Mouse (Mus musculus): ENCODE results near the gene Mical2.

Mical2 gene

GRCm38 (mm10) chr7:112352005-112352404 is 126.3 kb downstream of the Mical2 start:
- no peak for DNase-seq (ENCODE audit: low read depth in 2 of 2, low spot score in 2 of 2)

GRCm38 (mm10) chr7:112353011-112353410 is 127.4 kb downstream of the Mical2 start:
- no peak for DNase-seq (ENCODE audit: low read depth in 2 of 2, low spot score in 2 of 2)

- no peak for DNase-seq (ENCODE audit: low read depth in 2 of 2, low spot score in 2 of 2)
These were observed 128.3 kb downstream of the Mical2 start for GRCm38 (mm10) chr7:112353939-112354338.

GRCm38 (mm10) chr7:112354503-112354951 is 128.9 kb downstream of the Mical2 start:
- DNase-seq (ENCODE audit: low read depth in 2 of 2, low spot score in 2 of 2): no peak

GRCm38 (mm10) chr7:112359594-112359993 is 133.9 kb downstream of the Mical2 start:
- no peak for DNase-seq (ENCODE audit: low read depth in 2 of 2, low spot score in 2 of 2)

GRCm38 (mm10) chr7:112362574-112363200 is 137.0 kb downstream of the Mical2 start:
- DNase-seq (ENCODE audit: low read depth in 2 of 2, low spot score in 2 of 2): no peak

GRCm38 (mm10) chr7:112365864-112366263 is 140.2 kb downstream of the Mical2 start:
- no peak for DNase-seq (ENCODE audit: low read depth in 2 of 2, low spot score in 2 of 2)

DNA sequence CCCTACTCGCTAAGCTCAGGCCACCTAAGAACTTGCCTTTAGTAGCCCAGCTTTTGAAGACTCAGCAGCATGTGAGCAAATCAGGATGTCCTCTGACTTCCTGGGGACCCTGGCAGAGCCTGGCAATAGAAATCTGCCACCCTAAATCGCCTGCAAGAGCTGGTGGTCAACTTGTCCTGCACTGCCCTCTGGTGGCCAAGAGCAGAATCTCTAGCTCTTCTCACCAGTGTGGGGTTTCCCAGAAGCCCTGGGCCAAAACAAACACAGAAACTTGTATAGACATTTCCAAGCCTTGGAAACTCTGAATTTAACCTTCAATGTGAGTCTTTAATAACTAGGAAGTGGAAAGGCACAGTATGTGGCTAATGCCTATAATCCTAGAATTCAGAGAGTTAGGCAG is 143.4 kb downstream of the Mical2 start:
- peak; percentile 63 to 72 for DNase-seq (ENCODE audit: low read depth in 2 of 2, low spot score in 2 of 2)

- DNase-seq (ENCODE audit: low read depth in 2 of 2, low spot score in 2 of 2): no peak
These were observed 144.3 kb downstream of the Mical2 start for GRCm38 (mm10) chr7:112369977-112370376.

GRCm38 (mm10) chr7:112371387-112371786 is 145.7 kb downstream of the Mical2 start:
- no peak for DNase-seq (ENCODE audit: low read depth in 2 of 2, low spot score in 2 of 2)

- no peak for DNase-seq (ENCODE audit: low read depth in 2 of 2, low spot score in 2 of 2)
These were observed 148.4 kb downstream of the Mical2 start for GRCm38 (mm10) chr7:112374035-112374434.

GRCm38 (mm10) chr7:112375062-112375461 is 149.4 kb downstream of the Mical2 start:
- no peak for DNase-seq (ENCODE audit: low read depth in 2 of 2, low spot score in 2 of 2)

DNA sequence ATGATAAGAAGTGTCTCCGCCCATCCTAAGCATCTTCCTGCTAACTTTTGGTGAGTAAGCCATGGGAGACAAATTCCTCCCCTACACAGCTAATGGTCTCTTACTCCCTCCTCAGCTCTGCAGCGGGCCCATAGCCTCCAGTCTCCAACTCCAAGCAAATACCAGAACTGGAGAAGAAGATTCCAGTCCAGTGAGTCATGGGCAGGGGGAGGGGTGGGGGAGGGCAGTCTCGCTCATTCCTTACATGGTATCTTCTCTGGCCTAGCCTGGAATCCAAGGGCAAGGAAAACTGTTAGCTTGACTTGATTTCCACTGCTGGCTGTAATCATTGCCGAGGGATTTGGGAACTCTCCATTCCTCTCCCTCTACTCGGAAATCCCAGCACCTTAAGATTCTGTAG is 150.2 kb downstream of the Mical2 start:
- DNase-seq (ENCODE audit: low read depth in 2 of 2, low spot score in 2 of 2): no peak

- DNase-seq (ENCODE audit: low read depth in 2 of 2, low spot score in 2 of 2): no peak
These were observed 151.0 kb downstream of the Mical2 start for GRCm38 (mm10) chr7:112376611-112377010.

- no peak for DNase-seq (ENCODE audit: low read depth in 2 of 2, low spot score in 2 of 2)
These were observed 151.7 kb downstream of the Mical2 start for GRCm38 (mm10) chr7:112377314-112377713.

DNA sequence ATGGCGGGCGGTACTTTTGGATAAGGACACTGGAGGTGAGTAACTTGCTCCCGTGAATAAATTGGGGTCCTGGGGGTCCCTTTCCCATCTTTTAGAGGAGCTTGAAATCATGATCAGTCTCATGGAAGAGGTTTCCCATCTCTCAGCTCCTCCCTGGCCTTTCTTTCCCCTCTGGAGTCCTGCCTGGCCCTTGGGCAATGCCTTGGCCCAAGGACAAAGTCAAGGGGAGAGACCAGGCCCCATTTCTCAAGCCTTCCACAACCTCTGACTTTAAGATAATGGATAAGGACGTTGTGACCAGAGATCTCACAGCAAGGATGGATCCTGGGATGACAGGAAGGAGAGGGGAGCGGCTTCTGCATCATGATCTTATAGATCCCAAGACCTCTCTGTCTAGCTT is 152.4 kb downstream of the Mical2 start:
- no peak for DNase-seq (ENCODE audit: low read depth in 2 of 2, low spot score in 2 of 2)

GRCm38 (mm10) chr7:112378476-112378875 is 152.8 kb downstream of the Mical2 start:
- no peak for DNase-seq (ENCODE audit: low read depth in 2 of 2, low spot score in 2 of 2)

DNA sequence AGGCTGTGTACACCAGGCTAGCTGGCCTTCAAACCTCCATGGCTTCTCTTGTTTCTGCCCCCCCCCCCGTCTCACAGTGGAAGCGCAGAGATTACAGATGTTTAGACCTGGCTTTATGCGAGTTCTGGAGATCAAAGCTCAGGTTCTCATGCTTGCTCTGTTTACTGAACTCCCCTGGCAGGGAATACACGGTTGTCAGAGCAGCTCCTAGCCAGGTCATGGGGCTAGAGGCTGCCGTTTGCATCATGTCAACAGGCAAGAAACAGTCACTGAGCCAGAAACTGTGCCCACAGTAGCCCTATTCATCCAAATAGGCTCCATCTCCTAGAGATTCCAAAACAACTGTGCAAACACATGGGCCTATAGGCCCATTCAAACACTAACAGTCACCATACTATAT is 160.9 kb downstream of the Mical2 start:
- no peak for DNase-seq (ENCODE audit: low read depth in 2 of 2, low spot score in 2 of 2)

DNA sequence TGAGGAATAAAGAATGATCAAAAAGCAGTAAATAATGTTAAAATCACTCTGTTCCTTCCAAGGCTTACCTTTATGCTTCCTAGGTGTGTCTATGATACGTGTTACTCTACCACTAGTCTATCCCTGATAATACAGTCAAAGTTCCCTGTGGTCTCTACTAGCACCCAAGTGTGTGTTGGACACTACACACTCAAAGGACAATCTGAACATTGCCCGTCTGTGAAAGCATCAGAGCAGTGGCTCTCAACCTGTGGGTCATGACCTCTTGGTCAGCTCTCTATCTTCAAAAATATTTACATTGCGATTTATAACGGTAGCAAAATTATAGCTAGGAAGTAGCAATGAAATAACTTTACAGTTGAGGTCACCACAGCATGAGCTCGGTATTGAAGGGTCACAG is 162.2 kb downstream of the Mical2 start:
- no peak for DNase-seq (ENCODE audit: low read depth in 2 of 2, low spot score in 2 of 2)

- no peak for DNase-seq (ENCODE audit: low read depth in 2 of 2, low spot score in 2 of 2)
These were observed 162.8 kb downstream of the Mical2 start for GRCm38 (mm10) chr7:112388363-112388875.

GRCm38 (mm10) chr7:112389611-112390251 is 164.1 kb downstream of the Mical2 start:
- DNase-seq (ENCODE audit: low read depth in 2 of 2, low spot score in 2 of 2): no peak

GRCm38 (mm10) chr7:112390252-112390936 is 164.7 kb downstream of the Mical2 start:
- no peak for DNase-seq (ENCODE audit: low read depth in 2 of 2, low spot score in 2 of 2)

All from CD8-positive naive resting alpha-beta T cell, adult 2 months (primary cell).